Mouse (Mus musculus) G1E-ER4 (cell line): ENCODE results near the gene Igfn1. TPM values are rescaled to one million over a fixed set of nuclear protein-coding genes. Genes with fewer than 3 reads are reported as not detected.

Experiments
- GATA1 ChIP-seq: IDR thresholded peaks from one replicate; pipeline ENCODE4 v1.8.0; 2012; ENCODE audit warnings: low read length, inconsistent platforms
- polyA plus RNA-seq: library from polyadenylated mRNA; stranded (reverse); fragments of >175 nt; gene quantifications from 2 replicates; pipeline ENCODE4 v1.2.3, GENCODE M21; 2012

Igfn1 gene
- polyA plus RNA-seq, 1 experiment, result not detected

GRCm38 (mm10) chr1:136017907-136018313, 11.8 kb upstream of the Igfn1 start:
- TF ChIP-seq GATA1, result no peak

- no peak for TF ChIP-seq GATA1
These were observed 11.2 kb upstream of the Igfn1 start for GRCm38 (mm10) chr1:136017307-136017706.

GRCm38 (mm10) chr1:136014796-136015502, 8.8 kb upstream of the Igfn1 start:
- peak; percentile 100 for TF ChIP-seq GATA1

GRCm38 (mm10) chr1:136013513-136013912, 7.4 kb upstream of the Igfn1 start:
- no peak for TF ChIP-seq GATA1

- no peak for TF ChIP-seq GATA1
These were observed 4.1 kb upstream of the Igfn1 start for GRCm38 (mm10) chr1:136010247-136010646.

- no peak for TF ChIP-seq GATA1
These were observed 2.0 kb upstream of the Igfn1 start for GRCm38 (mm10) chr1:136008159-136008533.

- TF ChIP-seq GATA1, result no peak
These were observed 1.3 kb upstream of the Igfn1 start, which contains the start of gene Tmem9 for GRCm38 (mm10) chr1:136007211-136008158. Gene Tmem9, plus strand, starts transcription at chr1:136008150.

- no peak for TF ChIP-seq GATA1
These were observed 4.7 kb downstream of the Igfn1 start for GRCm38 (mm10) chr1:136001438-136001837.

- TF ChIP-seq GATA1, result no peak
These were observed 6.3 kb downstream of the Igfn1 start for GRCm38 (mm10) chr1:135999720-136000287.

GRCm38 (mm10) chr1:135997537-135997936, 8.6 kb downstream of the Igfn1 start:
- TF ChIP-seq GATA1, result no peak

- no peak for TF ChIP-seq GATA1
These were observed 12.7 kb downstream of the Igfn1 start for GRCm38 (mm10) chr1:135993470-135993869.

- no peak for TF ChIP-seq GATA1
These were observed 16.3 kb downstream of the Igfn1 start for GRCm38 (mm10) chr1:135989876-135990275.

GRCm38 (mm10) chr1:135984105-135984504, 22.0 kb downstream of the Igfn1 start:
- no peak for TF ChIP-seq GATA1

- TF ChIP-seq GATA1, result no peak
These were observed 33.6 kb downstream of the Igfn1 start for GRCm38 (mm10) chr1:135972576-135972975.

GRCm38 (mm10) chr1:135970486-135970885, 35.7 kb downstream of the Igfn1 start:
- TF ChIP-seq GATA1, result no peak

GRCm38 (mm10) chr1:135967739-135968138, 38.4 kb downstream of the Igfn1 start:
- TF ChIP-seq GATA1, result no peak

- TF ChIP-seq GATA1, result no peak
These were observed 41.6 kb downstream of the Igfn1 start for GRCm38 (mm10) chr1:135964561-135964960.
